Mouse (Mus musculus) v-Abl transformed pro-B cells (cell line): ENCODE measurements at regions not wholly inside any gene's neighbourhood (a gene's known extent, or its start where the extent isn't known, plus 50 kb on each side); places are given as distances from the start of the nearest gene placed in this dataset.
"Not testable (repeated sequence)": the region's sequence is repeated elsewhere in the genome, so short reads cannot be mapped to it uniquely, and the experiment has no call there.

Source experiments
- in situ Hi-C, 2 experiments: fragments of 400-800 bp; cut with MboI; formaldehyde crosslinking; loops; one replicate each; pipeline ENCODE4 v1.15.1; 2025; ENCODE audit not compliant: unreplicated experiment in 2 of 2

DNA sequence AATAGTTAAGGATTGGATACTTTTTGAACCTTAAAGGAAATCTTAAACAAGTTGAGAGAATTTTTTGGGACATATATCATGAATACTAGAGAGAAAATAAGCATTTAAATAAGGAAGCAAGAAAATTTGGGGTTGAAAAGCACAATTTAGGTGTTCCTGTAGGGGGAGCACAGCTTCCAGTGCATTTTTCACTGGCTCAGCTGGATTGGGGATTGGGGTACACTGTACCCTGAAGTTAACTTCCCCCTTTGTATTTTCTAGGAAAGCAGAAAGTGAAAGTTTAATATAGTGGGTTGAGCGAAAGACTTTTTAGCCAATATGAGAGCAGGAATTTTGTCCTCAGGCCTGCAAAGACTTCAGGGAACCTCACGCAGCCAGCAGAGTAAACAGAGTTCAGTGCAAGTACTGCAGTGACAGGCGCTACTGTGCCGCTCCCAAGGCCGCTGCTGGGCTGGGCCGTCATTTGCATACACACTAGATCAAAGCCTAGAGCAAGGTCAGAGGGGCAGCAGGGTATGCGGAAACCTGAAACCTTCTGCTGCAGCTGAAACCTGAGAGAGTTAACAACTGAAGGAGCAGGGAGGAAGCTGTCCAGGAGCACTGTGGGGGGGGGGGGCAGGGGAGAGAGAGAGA lies 1111.4 kb downstream of the H2al1n start:
- in situ Hi-C loops = loop anchor here in 1 of 2 experiments (10.0 kb wide), 1 partner anchor 492 kb away; no protein-coding TSS in a partner anchor

DNA sequence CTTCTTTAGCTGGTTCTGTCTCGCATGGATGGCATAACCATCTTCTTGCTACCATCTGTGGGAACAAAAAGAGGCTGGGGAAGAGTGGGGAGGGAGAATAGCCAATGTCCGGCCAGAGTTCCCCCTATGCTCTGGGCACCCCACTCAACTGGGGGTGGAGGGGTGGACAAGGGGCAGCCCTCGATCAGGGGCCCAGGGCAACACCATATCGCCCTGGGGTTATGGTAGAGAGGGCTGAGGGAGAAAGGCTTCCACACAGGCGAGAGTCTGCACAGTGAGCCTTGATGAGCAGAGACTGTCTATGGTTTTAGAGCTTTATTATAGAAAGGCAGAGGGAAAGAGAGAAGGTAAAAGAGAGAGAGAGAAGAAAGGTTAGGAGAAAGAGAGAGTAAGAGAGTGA lies 1112.0 kb downstream of the H2al1n start:
- in situ Hi-C loops = loop anchor here in 1 of 2 experiments (10.0 kb wide), 1 partner anchor 492 kb away; no protein-coding TSS in a partner anchor

DNA sequence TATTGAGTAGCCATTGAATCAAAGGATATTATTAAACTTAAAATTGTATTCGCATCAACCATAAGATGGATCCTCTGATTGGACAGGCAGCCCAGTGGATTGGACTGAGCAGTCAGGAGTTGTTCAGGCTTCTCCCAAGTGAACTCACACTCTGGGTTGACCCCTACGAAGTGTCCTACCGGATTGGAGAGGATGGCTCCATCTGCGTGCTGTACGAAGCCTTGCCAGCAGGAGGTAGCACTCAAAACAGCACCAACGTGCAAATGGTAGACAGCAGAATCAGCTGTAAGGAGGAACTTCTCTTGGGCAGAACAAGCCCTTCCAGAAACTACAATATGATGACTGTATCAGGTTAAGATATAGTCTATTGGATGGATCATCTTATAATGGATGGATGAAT lies 1154.2 kb downstream of the H2al1n start:
- in situ Hi-C loops = not testable (repeated sequence)
